Mouse (Mus musculus): ENCODE results near the gene Cd86. TPM values are rescaled to one million over a fixed set of nuclear protein-coding genes. Genes with fewer than 3 reads are reported as not detected.

The Cd86 gene
- total and polyA plus RNA-seq, 2 experiments from 2014 or later, result 1.6 to 2.1 TPM

GRCm38 (mm10) chr16:36697331-36697730 is 31.4 kb upstream of the Cd86 start:
- TF ChIP-seq CTCF (IDR thresholded peaks at IDR 0.05; ENCODE audit: low read depth), result no peak
- DNase-seq (no peak), ATAC-seq (no peak)
- Histone ChIP-seq H3K27me3 (ENCODE audit: insufficient read depth, low read length) (0 out of 2 replicates have a peak, but pooled peaks cover 5% of the 10 kb centered on the region), H3K9me3 (ENCODE audit: low read length) (no peaks in the 10 kb centered on the region), H3K36me3 (ENCODE audit: insufficient read depth) (no peaks in the 10 kb centered on the region), H3K9ac (no peak overlapping the region), H3K4me3 (ENCODE audit: low read depth, low read length) (no peak overlapping the region), H3K27ac (ENCODE audit: low read depth, low read length) (no peak overlapping the region), H3K4me1 (ENCODE audit: insufficient read depth) (peaks cover 7% of the 10 kb centered on the region; the same call in 1 of the 2 replicates), H3K4me2 (ENCODE audit: low read depth) (no peak overlapping the region)
- 80% methylated on average over 8 of the region's 8 CpGs for WGBS

DNA sequence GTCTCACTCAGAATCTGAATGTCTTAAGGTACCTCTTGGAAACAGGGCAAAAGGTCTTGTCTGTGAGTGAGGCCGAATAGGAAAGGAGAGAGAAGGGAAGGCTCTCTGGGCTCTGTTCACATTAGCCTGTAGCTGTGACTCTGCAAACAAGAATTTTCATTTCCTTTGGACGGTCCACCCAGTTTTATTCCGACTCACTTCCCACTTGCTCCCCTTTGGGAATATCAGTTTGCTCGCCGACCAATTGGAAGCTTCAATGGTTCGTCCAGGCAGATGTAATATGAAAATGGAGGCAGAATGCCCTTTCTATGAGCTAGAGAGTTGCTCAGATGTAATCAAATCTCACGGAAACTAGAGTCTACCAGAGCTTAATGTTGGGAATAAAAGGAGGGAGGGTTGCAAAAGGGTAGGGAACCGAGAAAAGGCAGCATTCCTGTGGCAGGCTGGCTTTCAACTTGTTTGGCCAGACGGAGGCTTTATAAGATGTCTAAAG is 29.0 kb upstream of the Cd86 start:
- H3K36me3 ChIP-seq (ENCODE audit: insufficient read depth), result no peaks in the 10 kb centered on the region
- no peaks in the 10 kb centered on the region for H3K9me3 ChIP-seq (ENCODE audit: low read length)
- no peak overlapping the region for H3K27ac ChIP-seq (ENCODE audit: low read depth, low read length)
- WGBS, result 51% methylated on average over 9 of the region's 9 CpGs
- H3K27me3 ChIP-seq (ENCODE audit: insufficient read depth, low read length), result 0 out of 2 replicates have a peak, but pooled peaks cover 5% of the 10 kb centered on the region
- TF ChIP-seq CTCF (IDR thresholded peaks at IDR 0.05; ENCODE audit: low read depth), result no peak
- no peak overlapping the region for H3K9ac ChIP-seq
- ATAC-seq (no peak), DNase-seq (no peak)
- H3K4me3 ChIP-seq (ENCODE audit: low read depth, low read length), result no peak overlapping the region
- H3K4me1 ChIP-seq (ENCODE audit: insufficient read depth), result peaks cover 7% of the 10 kb centered on the region; the same call in 1 of the 2 replicates
- no peak overlapping the region for H3K4me2 ChIP-seq (ENCODE audit: low read depth)

DNA sequence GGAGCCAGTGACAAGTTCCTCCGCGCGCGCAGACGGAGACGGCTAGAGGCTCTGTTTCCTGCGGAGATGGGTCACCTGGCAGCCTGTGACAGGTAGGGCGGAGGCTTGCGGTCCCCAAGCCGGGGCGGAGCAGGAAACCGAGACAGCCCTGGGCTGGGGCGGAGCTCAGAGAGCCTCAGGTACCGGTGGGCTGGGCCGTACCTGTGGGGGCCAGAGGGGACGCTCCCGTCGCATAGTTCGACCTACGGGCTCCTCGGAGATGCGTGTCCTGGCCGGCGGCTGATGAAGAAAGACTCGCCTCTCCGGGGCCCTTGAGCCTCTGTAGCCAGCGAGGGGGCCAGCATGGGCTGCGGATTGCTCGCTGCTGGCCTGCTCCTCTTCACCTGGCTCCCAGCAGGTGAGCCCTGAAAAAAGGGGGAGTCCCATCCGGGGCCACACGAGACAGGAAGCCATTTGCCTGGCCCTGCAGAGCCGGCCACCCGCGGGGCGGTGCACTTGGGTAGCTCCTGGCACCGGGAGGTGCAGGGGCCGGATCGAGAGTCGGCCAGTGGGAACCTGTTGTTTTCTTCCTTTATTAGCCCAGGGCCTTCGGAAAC is 28.0 kb upstream of the Cd86 start, which contains the start of gene Ildr1:
Gene Ildr1, plus strand, starts transcription at position 161 of the 596 bp plus-strand sequence.
- Histone ChIP-seq H3K27me3 (ENCODE audit: insufficient read depth, low read length) (0 out of 2 replicates have a peak, but pooled peaks cover 5% of the 10 kb centered on the region), H3K9me3 (ENCODE audit: low read length) (no peaks in the 10 kb centered on the region), H3K4me2 (ENCODE audit: low read depth) (peak within 1 kb of the TSS; percentile 70), H3K9ac (peak within 1 kb of the TSS; percentile 41), H3K27ac (ENCODE audit: low read depth, low read length) (no peak within 1 kb of the TSS), H3K36me3 (ENCODE audit: insufficient read depth) (no peaks in the 10 kb centered on the region), H3K4me1 (ENCODE audit: insufficient read depth) (peaks cover 7% of the 10 kb centered on the region; the same call in 1 of the 2 replicates), H3K4me3 (ENCODE audit: low read depth, low read length) (peak within 1 kb of the TSS; percentile 38)
- TF ChIP-seq CTCF (IDR thresholded peaks at IDR 0.05; ENCODE audit: low read depth), result no peak
- WGBS, result 3% methylated on average over 40 of the region's 40 CpGs
- ATAC-seq, result 0 out of 2 replicates have a peak, but pooled peaks have one; percentile 34
- DNase-seq, result no peak

DNA sequence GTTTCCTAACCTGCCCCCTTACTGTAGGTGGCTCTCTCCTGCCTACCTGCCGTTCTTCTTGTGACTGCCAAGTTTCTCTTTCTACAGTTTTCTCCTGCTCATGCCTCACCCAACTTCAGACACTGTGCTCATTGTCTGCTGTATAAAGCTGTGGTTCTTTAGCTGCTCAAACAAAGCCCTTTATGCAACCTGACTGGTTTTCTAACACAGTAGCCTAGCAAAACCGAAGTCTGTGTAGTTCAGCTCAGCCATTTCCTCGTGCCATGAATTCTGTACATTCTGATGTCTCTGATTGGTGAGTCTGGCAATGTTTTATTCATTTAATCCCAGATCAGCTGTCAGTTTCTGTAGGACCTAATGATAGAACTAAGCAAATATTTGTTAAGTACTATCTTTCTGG is 25.6 kb upstream of the Cd86 start:
- no peaks in the 10 kb centered on the region for H3K36me3 ChIP-seq (ENCODE audit: insufficient read depth)
- H3K4me3 ChIP-seq (ENCODE audit: low read depth, low read length), result no peak overlapping the region
- H3K27ac ChIP-seq (ENCODE audit: low read depth, low read length), result no peak overlapping the region
- H3K9me3 ChIP-seq (ENCODE audit: low read length), result no peaks in the 10 kb centered on the region
- H3K9ac ChIP-seq, result no peak overlapping the region
- no peak overlapping the region for H3K4me2 ChIP-seq (ENCODE audit: low read depth)
- ATAC-seq, result no peak
- H3K4me1 ChIP-seq (ENCODE audit: insufficient read depth), result peaks cover 7% of the 10 kb centered on the region; the same call in 1 of the 2 replicates
- 0 out of 2 replicates have a peak, but pooled peaks cover 5% of the 10 kb centered on the region for H3K27me3 ChIP-seq (ENCODE audit: insufficient read depth, low read length)
- no peak for DNase-seq
- WGBS, result 43% methylated on average over 3 of the region's 3 CpGs
- no peak for TF ChIP-seq CTCF (IDR thresholded peaks at IDR 0.05; ENCODE audit: low read depth)

- H3K4me3 ChIP-seq (ENCODE audit: low read depth, low read length), result no peak overlapping the region
- H3K4me1 ChIP-seq (ENCODE audit: insufficient read depth), result no peaks in the 10 kb centered on the region
- H3K27me3 ChIP-seq (ENCODE audit: insufficient read depth, low read length), result no peaks in the 10 kb centered on the region
- DNase-seq (no peak), ATAC-seq (no peak)
- no peaks in the 10 kb centered on the region for H3K36me3 ChIP-seq (ENCODE audit: insufficient read depth)
- no peak overlapping the region for H3K27ac ChIP-seq (ENCODE audit: low read depth, low read length)
- no peak overlapping the region for H3K4me2 ChIP-seq (ENCODE audit: low read depth)
- H3K9me3 ChIP-seq (ENCODE audit: low read length), result no peaks in the 10 kb centered on the region
- whole genome bisulfite sequencing, result 81% methylated on average over 2 of the region's 2 CpGs
- H3K9ac ChIP-seq, result no peak overlapping the region
- TF ChIP-seq CTCF (IDR thresholded peaks at IDR 0.05; ENCODE audit: low read depth), result no peak
Observed at GRCm38 (mm10) chr16:36688076-36688475, 22.2 kb upstream of the Cd86 start.

DNA sequence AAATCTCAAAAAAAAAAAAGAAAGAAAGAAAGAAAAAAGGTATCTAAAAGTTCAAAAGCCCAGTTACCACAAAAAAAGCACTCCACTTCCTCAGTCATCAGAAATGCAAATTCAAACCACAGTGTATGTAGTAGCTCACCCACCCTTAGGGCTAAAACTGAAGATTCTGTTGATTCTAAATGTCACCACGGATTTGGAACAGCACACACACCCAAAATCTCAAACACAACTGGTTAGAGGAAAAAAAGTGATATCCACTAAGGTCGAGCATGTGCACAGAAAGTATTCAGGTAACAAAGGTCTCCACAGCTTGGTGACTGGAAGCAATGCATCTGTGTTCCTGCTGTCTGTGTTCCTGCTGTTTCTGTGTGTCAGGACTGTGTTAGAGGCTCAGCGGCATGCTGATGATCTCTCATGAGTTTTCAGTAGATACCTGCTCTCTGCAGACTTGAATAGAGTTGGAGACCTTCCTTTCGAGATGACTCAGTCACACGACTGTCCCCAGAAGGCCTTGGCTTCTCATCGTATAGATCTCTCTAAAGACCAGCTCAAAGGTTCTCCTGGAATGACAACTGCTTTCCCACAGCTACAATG is 18.5 kb upstream of the Cd86 start:
- no peak for DNase-seq
- no peaks in the 10 kb centered on the region for H3K9me3 ChIP-seq (ENCODE audit: low read length)
- 73% methylated on average over 6 of the region's 6 CpGs for WGBS
- no peak for ATAC-seq
- no peaks in the 10 kb centered on the region for H3K4me1 ChIP-seq (ENCODE audit: insufficient read depth)
- no peaks in the 10 kb centered on the region for H3K27me3 ChIP-seq (ENCODE audit: insufficient read depth, low read length)
- H3K4me3 ChIP-seq (ENCODE audit: low read depth, low read length), result no peak overlapping the region
- H3K27ac ChIP-seq (ENCODE audit: low read depth, low read length), result no peak overlapping the region
- no peak overlapping the region for H3K9ac ChIP-seq
- no peak overlapping the region for H3K4me2 ChIP-seq (ENCODE audit: low read depth)
- H3K36me3 ChIP-seq (ENCODE audit: insufficient read depth), result no peaks in the 10 kb centered on the region
- no peak for TF ChIP-seq CTCF (IDR thresholded peaks at IDR 0.05; ENCODE audit: low read depth)

DNA sequence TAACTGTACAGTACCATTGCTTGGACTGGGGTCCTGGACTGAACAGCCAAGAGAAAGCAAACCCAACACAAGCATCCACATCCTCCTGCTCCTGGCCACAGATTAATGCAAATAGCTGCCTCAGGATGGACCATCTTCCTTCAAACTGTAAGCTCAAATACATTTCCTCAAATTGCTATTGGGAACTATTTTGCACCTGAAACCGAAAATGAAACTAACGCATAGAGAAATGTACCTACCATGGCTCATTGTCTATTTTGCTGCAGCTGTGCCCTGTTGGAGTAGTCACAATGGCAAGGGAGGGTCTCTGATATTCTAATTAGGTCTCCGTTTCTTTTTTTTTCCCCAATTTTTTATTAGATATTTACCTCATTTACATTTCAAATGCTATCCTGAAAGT is 15.9 kb upstream of the Cd86 start:
- H3K9me3 ChIP-seq (ENCODE audit: low read length), result no peaks in the 10 kb centered on the region
- ATAC-seq (no peak), DNase-seq (no peak)
- no peaks in the 10 kb centered on the region for H3K27me3 ChIP-seq (ENCODE audit: insufficient read depth, low read length)
- H3K4me1 ChIP-seq (ENCODE audit: insufficient read depth), result no peaks in the 10 kb centered on the region
- H3K4me2 ChIP-seq (ENCODE audit: low read depth), result no peak overlapping the region
- H3K4me3 ChIP-seq (ENCODE audit: low read depth, low read length), result no peak overlapping the region
- no peak overlapping the region for H3K9ac ChIP-seq
- no peak for TF ChIP-seq CTCF (IDR thresholded peaks at IDR 0.05; ENCODE audit: low read depth)
- H3K27ac ChIP-seq (ENCODE audit: low read depth, low read length), result no peak overlapping the region
- WGBS, result 87% methylated on average over 3 of the region's 3 CpGs
- H3K36me3 ChIP-seq (ENCODE audit: insufficient read depth), result no peaks in the 10 kb centered on the region

All from forebrain, postnatal 0 days (tissue).